Mouse (Mus musculus): ENCODE results near the gene Gm826. TPM values are rescaled to one million over a fixed set of nuclear protein-coding genes. Genes with fewer than 3 reads are reported as not detected.

The Gm826 gene
- polyA plus RNA-seq, 1 experiment from 2014 or later, result 4.9 TPM

GRCm38 (mm10) chr2:160364666-160365065, 30.7 kb upstream of the Gm826 start:
- Histone ChIP-seq H3K9ac (no peak overlapping the region), H3K4me1 (peaks cover 33% of the 10 kb centered on the region), H3K36me3 (no peaks in the 10 kb centered on the region), H3K27ac (no peak overlapping the region), H3K9me3 (no peaks in the 10 kb centered on the region), H3K4me3 (replicated peaks) (peak overlapping the region; percentile 51), H3K4me2 (peak overlapping the region; percentile 98), H3K27me3 (replicated peaks) (peaks cover 60% of the 10 kb centered on the region)
- 13% methylated on average over 12 of the region's 12 CpGs for WGBS
- ATAC-seq (ENCODE audit: insufficient read depth, low FRiP score, low read depth), result no peak

- H3K27ac ChIP-seq, result no peak overlapping the region
- H3K4me1 ChIP-seq, result peaks cover 32% of the 10 kb centered on the region
- WGBS, result 16% methylated on average over 9 of the region's 9 CpGs
- H3K36me3 ChIP-seq, result no peaks in the 10 kb centered on the region
- H3K9ac ChIP-seq, result no peak overlapping the region
- H3K4me3 ChIP-seq (replicated peaks), result peak overlapping the region; percentile 51
- H3K9me3 ChIP-seq, result no peaks in the 10 kb centered on the region
- ATAC-seq (ENCODE audit: insufficient read depth, low FRiP score, low read depth), result no peak
- peaks cover 59% of the 10 kb centered on the region for H3K27me3 ChIP-seq (replicated peaks)
- peak overlapping the region; percentile 98 for H3K4me2 ChIP-seq
Observed at GRCm38 (mm10) chr2:160364128-160364650, 30.2 kb upstream of the Gm826 start.

- Histone ChIP-seq H3K4me1 (peaks cover 25% of the 10 kb centered on the region), H3K27me3 (replicated peaks) (peaks cover 58% of the 10 kb centered on the region), H3K9me3 (no peaks in the 10 kb centered on the region), H3K9ac (no peak overlapping the region), H3K4me2 (no peak overlapping the region), H3K4me3 (replicated peaks) (no peak overlapping the region), H3K36me3 (no peaks in the 10 kb centered on the region), H3K27ac (no peak overlapping the region)
- WGBS, result 41% methylated on average over 4 of the region's 4 CpGs
- ATAC-seq (ENCODE audit: insufficient read depth, low FRiP score, low read depth), result no peak
Observed at GRCm38 (mm10) chr2:160363201-160363600, 29.2 kb upstream of the Gm826 start.

GRCm38 (mm10) chr2:160361442-160362121, 27.6 kb upstream of the Gm826 start:
- peaks cover 68% of the 10 kb centered on the region for H3K27me3 ChIP-seq (replicated peaks)
- peaks cover 16% of the 10 kb centered on the region for H3K4me1 ChIP-seq
- 30% methylated on average over 16 of the region's 16 CpGs for WGBS
- no peak overlapping the region for H3K9ac ChIP-seq
- H3K4me3 ChIP-seq (replicated peaks), result no peak overlapping the region
- no peak overlapping the region for H3K27ac ChIP-seq
- no peaks in the 10 kb centered on the region for H3K36me3 ChIP-seq
- H3K4me2 ChIP-seq, result no peak overlapping the region
- ATAC-seq (ENCODE audit: insufficient read depth, low FRiP score, low read depth), result no peak
- no peaks in the 10 kb centered on the region for H3K9me3 ChIP-seq

- H3K36me3 ChIP-seq, result no peaks in the 10 kb centered on the region
- H3K4me3 ChIP-seq (replicated peaks), result no peak overlapping the region
- H3K27me3 ChIP-seq (replicated peaks), result peaks cover 65% of the 10 kb centered on the region
- no peak overlapping the region for H3K9ac ChIP-seq
- no peak overlapping the region for H3K27ac ChIP-seq
- no peak for ATAC-seq (ENCODE audit: insufficient read depth, low FRiP score, low read depth)
- H3K9me3 ChIP-seq, result no peaks in the 10 kb centered on the region
- 18% methylated on average over 8 of the region's 8 CpGs for WGBS
- peaks cover 3% of the 10 kb centered on the region; the same call in 1 of the 2 replicates for H3K4me1 ChIP-seq
- no peak overlapping the region for H3K4me2 ChIP-seq
Observed at GRCm38 (mm10) chr2:160360234-160360874, 26.4 kb upstream of the Gm826 start.

GRCm38 (mm10) chr2:160358896-160359295, 24.9 kb upstream of the Gm826 start:
- ATAC-seq (ENCODE audit: insufficient read depth, low FRiP score, low read depth), result no peak
- Histone ChIP-seq H3K27ac (no peak overlapping the region), H3K36me3 (no peaks in the 10 kb centered on the region), H3K9ac (no peak overlapping the region), H3K4me1 (no peaks in the 10 kb centered on the region), H3K4me2 (no peak overlapping the region), H3K27me3 (replicated peaks) (peaks cover 61% of the 10 kb centered on the region), H3K9me3 (no peaks in the 10 kb centered on the region), H3K4me3 (replicated peaks) (no peak overlapping the region)
- 14% methylated on average over 4 of the region's 4 CpGs for WGBS

- no peaks in the 10 kb centered on the region for H3K4me1 ChIP-seq
- no peak overlapping the region for H3K9ac ChIP-seq
- H3K36me3 ChIP-seq, result no peaks in the 10 kb centered on the region
- peaks cover 51% of the 10 kb centered on the region for H3K27me3 ChIP-seq (replicated peaks)
- WGBS, result 38% methylated on average over 4 of the region's 4 CpGs
- no peak for ATAC-seq (ENCODE audit: insufficient read depth, low FRiP score, low read depth)
- no peak overlapping the region for H3K27ac ChIP-seq
- H3K4me3 ChIP-seq (replicated peaks), result no peak overlapping the region
- H3K4me2 ChIP-seq, result no peak overlapping the region
- H3K9me3 ChIP-seq, result no peaks in the 10 kb centered on the region
Observed at GRCm38 (mm10) chr2:160357442-160357841, 23.5 kb upstream of the Gm826 start.

- no peak for ATAC-seq (ENCODE audit: insufficient read depth, low FRiP score, low read depth)
- Histone ChIP-seq H3K27me3 (replicated peaks) (peaks cover 38% of the 10 kb centered on the region), H3K36me3 (no peaks in the 10 kb centered on the region), H3K4me2 (no peak overlapping the region), H3K4me1 (no peaks in the 10 kb centered on the region), H3K9me3 (no peaks in the 10 kb centered on the region), H3K4me3 (replicated peaks) (no peak overlapping the region), H3K27ac (no peak overlapping the region), H3K9ac (no peak overlapping the region)
- WGBS, result 51% methylated on average over 5 of the region's 5 CpGs
Observed at GRCm38 (mm10) chr2:160356132-160356531, 22.2 kb upstream of the Gm826 start.

- H3K4me2 ChIP-seq, result no peak overlapping the region
- H3K9ac ChIP-seq, result no peak overlapping the region
- H3K27ac ChIP-seq, result no peak overlapping the region
- no peaks in the 10 kb centered on the region for H3K36me3 ChIP-seq
- no peaks in the 10 kb centered on the region for H3K9me3 ChIP-seq
- 64% methylated on average over 2 of the region's 2 CpGs for WGBS
- peaks cover 24% of the 10 kb centered on the region for H3K27me3 ChIP-seq (replicated peaks)
- H3K4me3 ChIP-seq (replicated peaks), result no peak overlapping the region
- H3K4me1 ChIP-seq, result no peaks in the 10 kb centered on the region
- ATAC-seq (ENCODE audit: insufficient read depth, low FRiP score, low read depth), result no peak
Observed at GRCm38 (mm10) chr2:160354319-160354718, 20.4 kb upstream of the Gm826 start.

- Histone ChIP-seq H3K9ac (no peak overlapping the region), H3K4me3 (replicated peaks) (no peak overlapping the region), H3K27ac (peak overlapping the region; percentile 57; the same call in 1 of the 2 replicates), H3K9me3 (no peaks in the 10 kb centered on the region), H3K4me2 (no peak overlapping the region), H3K4me1 (0 out of 2 replicates have a peak, but pooled peaks cover 3% of the 10 kb centered on the region), H3K36me3 (no peaks in the 10 kb centered on the region), H3K27me3 (replicated peaks) (peaks cover 17% of the 10 kb centered on the region)
- ATAC-seq (ENCODE audit: insufficient read depth, low FRiP score, low read depth), result peak; percentile 78
- 55% methylated on average over 2 of the region's 2 CpGs for WGBS
Observed at GRCm38 (mm10) chr2:160353581-160353980, 19.6 kb upstream of the Gm826 start.

- no peak for ATAC-seq (ENCODE audit: insufficient read depth, low FRiP score, low read depth)
- H3K9ac ChIP-seq, result no peak overlapping the region
- 0 out of 2 replicates have a peak, but pooled peaks cover 3% of the 10 kb centered on the region for H3K4me1 ChIP-seq
- H3K27me3 ChIP-seq (replicated peaks), result no peaks in the 10 kb centered on the region
- no peak overlapping the region for H3K4me3 ChIP-seq (replicated peaks)
- H3K27ac ChIP-seq, result no peak overlapping the region
- no peaks in the 10 kb centered on the region for H3K9me3 ChIP-seq
- 44% methylated on average over 8 of the region's 8 CpGs for WGBS
- no peaks in the 10 kb centered on the region for H3K36me3 ChIP-seq
- H3K4me2 ChIP-seq, result no peak overlapping the region
Observed at GRCm38 (mm10) chr2:160351038-160351574, 17.1 kb upstream of the Gm826 start.

GRCm38 (mm10) chr2:160349578-160349977, 15.6 kb upstream of the Gm826 start:
- 40% methylated on average over 4 of the region's 4 CpGs for WGBS
- Histone ChIP-seq H3K9ac (no peak overlapping the region), H3K36me3 (no peaks in the 10 kb centered on the region), H3K9me3 (no peaks in the 10 kb centered on the region), H3K4me1 (0 out of 2 replicates have a peak, but pooled peaks cover 3% of the 10 kb centered on the region), H3K27ac (no peak overlapping the region), H3K4me3 (replicated peaks) (no peak overlapping the region), H3K4me2 (no peak overlapping the region), H3K27me3 (replicated peaks) (no peaks in the 10 kb centered on the region)
- ATAC-seq (ENCODE audit: insufficient read depth, low FRiP score, low read depth), result peak; percentile 29; the same call in 1 of the 2 replicates
